Mouse (Mus musculus) liver, adult 2 months (tissue): ENCODE measurements around the gene Knop1. TPM values are rescaled to one million over a fixed set of nuclear protein-coding genes. Genes with fewer than 3 reads are reported as not detected.

ENCODE experiments used
- DNase-seq: peaks from one replicate; pipeline ENCODE4 v3.0.0-alpha.2; 2011; ENCODE audit warnings: low read depth, low spot score; ENCODE audit errors: extremely low read depth
- H3K27ac ChIP-seq: fragments of 200-500 bp; replicated peaks from 2 replicates; pipeline ENCODE4 v1.5.1; 2012; ENCODE audit warnings: low read depth, mild to moderate bottlenecking, control low read depth, inconsistent platforms, low read length; ENCODE audit not compliant: insufficient read depth
- H3K27me3 ChIP-seq: fragments of 200-500 bp; 2 replicates; pipeline ENCODE4 v1.6.1; 2012; ENCODE audit warnings: mild to moderate bottlenecking, moderate library complexity, low read length, inconsistent platforms; ENCODE audit not compliant: control insufficient read depth, insufficient read depth
- H3K36me3 ChIP-seq: fragments of 200-500 bp; 2 replicates; pipeline ENCODE4 v1.6.1; 2012; ENCODE audit warnings: low read length, inconsistent platforms; ENCODE audit not compliant: control insufficient read depth, insufficient read depth
- H3K4me1 ChIP-seq: fragments of 200-500 bp; 2 replicates; pipeline ENCODE4 v1.6.1; 2011; ENCODE audit warnings: low read length; ENCODE audit not compliant: control insufficient read depth, insufficient read depth
- H3K4me3 ChIP-seq: fragments of 200-500 bp; 2 replicates; pipeline ENCODE4 v1.5.1; 2011; ENCODE audit warnings: low read depth, mild to moderate bottlenecking, control low read depth, low read length, moderate library complexity; ENCODE audit not compliant: insufficient read depth
- H3K79me2 ChIP-seq: fragments of 200-500 bp; 2 replicates; pipeline ENCODE4 v1.6.1; 2012; ENCODE audit warnings: inconsistent platforms, mild to moderate bottlenecking, low read length, moderate library complexity; ENCODE audit not compliant: control insufficient read depth, insufficient read depth
- H3K9ac ChIP-seq: fragments of 200-500 bp; 2 replicates; pipeline ENCODE4 v1.6.1; 2012; ENCODE audit warnings: low read depth, mild to moderate bottlenecking, control low read depth, inconsistent platforms, low read length
- CTCF ChIP-seq: fragments of 200-500 bp; IDR thresholded peaks from 2 replicates; pipeline ENCODE4 v1.5.1; 2011; ENCODE audit warnings: low read depth, low read length, control low read depth
- POLR2A ChIP-seq: fragments of 200-500 bp; IDR thresholded peaks from 2 replicates; pipeline ENCODE4 v1.6.1; 2011; ENCODE audit warnings: low read length, control low read depth; ENCODE audit not compliant: insufficient read depth; ENCODE audit errors: extremely low read depth
- WGBS: fragments of 180-500 bp; shearing (Covaris S2); methylation state at CpG from one replicate; pipeline ENCODE4 v1.1.7; 2018; 5-methylcytosine and 5-hydroxymethylcytosine counted together
- polyA plus RNA-seq: library from polyadenylated mRNA; depleted of rRNA; stranded (reverse); fragments of >200 nt; gene quantifications from 2 replicates; pipeline ENCODE4 v1.2.3, GENCODE M21; 2012; rRNA removed
- total RNA-seq: library from RNA; depleted of rRNA; stranded (reverse); fragments of >200 nt; gene quantifications from 2 replicates; pipeline ENCODE4 v1.2.3, GENCODE M21; 2014; rRNA removed

Knop1 gene
- total and polyA plus RNA-seq, 2 experiments, result 6.0 to 9.4 TPM

DNA sequence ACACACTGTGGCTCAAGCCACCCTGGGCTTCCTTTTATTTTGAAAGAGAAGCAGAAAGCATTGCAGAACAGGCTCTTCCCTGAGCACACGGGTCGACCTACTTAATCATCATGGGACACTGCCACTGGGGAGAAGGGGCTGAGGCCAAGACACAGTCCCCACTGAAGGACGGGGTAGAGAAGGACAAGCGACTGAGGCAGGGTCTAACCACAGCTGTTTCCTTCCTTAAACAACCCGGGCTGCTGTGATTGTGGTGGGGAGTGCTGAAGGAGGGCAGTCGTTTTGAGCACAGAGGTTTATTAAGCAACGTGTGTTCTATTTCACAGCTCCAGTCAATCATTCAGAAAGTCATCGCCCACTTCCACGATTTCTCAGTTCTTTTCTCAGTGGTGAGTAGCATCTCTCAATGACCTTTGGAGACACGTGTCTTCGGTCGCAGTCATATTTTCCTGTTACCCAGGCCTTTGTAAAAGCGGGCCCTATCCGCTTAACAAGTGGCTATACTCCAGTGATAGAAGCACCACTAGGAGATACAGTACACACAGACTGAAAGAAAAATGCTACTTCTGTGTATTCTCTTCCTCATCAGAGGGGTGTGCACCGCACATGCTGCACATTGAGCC lies 55.8 kb downstream of the Knop1 start:
- no peak for DNase-seq
- Histone ChIP-seq H3K27ac (no peak overlapping the region), H3K79me2 (no peaks in the 10 kb centered on the region), H3K36me3 (peaks cover 18% of the 10 kb centered on the region; the same call in 1 of the 2 replicates), H3K27me3 (no peaks in the 10 kb centered on the region), H3K9ac (no peak overlapping the region), H3K4me3 (no peak overlapping the region), H3K4me1 (no peaks in the 10 kb centered on the region)
- 91% methylated on average over 15 of the region's 15 CpGs for WGBS
- no peak for TF ChIP-seq CTCF
- no peak for TF ChIP-seq POLR2A

DNA sequence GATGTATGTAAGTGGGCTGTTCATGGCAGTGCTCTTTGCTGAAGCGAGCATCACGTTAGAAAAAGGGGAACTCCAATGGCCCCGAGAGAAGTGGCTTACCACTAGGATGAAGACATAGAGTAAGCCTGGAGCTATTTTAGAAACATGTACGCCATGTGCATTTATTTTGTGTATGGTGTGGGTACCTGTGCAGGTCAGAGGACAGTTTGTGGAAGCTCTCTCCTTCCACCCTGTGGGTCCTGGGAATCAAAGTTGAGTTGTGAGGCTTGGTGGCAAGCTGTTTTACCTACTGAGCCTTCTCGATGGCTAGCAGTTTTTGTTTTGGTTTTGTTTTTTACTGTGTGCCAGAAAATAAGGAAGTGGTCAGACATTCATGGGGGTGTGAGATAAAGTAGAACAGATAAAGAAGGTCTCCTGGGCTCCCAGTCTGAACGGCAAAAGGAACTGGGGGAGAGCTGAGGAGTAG lies 57.9 kb downstream of the Knop1 start:
- Histone ChIP-seq H3K4me1 (no peaks in the 10 kb centered on the region), H3K4me3 (no peak overlapping the region; the same call in 1 of the 2 replicates), H3K27ac (no peak overlapping the region; the same call in 1 of the 2 replicates), H3K27me3 (no peaks in the 10 kb centered on the region), H3K36me3 (peaks cover 19% of the 10 kb centered on the region; the same call in 1 of the 2 replicates), H3K79me2 (no peaks in the 10 kb centered on the region), H3K9ac (no peak overlapping the region)
- peak; percentile 28 for DNase-seq
- 82% methylated on average over 6 of the region's 6 CpGs for WGBS
- TF ChIP-seq POLR2A, result no peak
- no peak for TF ChIP-seq CTCF

DNA sequence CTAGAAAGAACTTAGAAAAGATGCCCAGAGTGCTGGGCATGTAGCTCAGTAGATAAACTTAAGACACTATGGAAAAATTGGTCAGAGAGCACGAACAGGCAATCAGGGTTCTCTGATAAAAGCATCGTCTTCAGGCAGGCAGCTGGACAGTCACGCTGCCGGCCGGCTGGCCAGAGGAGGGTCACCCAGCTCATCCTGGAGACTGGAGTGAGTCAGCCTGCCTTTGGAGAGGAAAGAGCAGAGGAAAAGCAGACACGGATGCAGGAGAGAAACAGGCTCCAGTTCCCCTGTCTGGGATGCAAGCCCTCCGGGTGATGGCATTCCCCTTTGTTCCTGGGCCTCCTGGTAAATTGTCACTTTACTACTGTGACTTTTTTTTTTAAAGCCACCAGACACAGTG lies 58.5 kb downstream of the Knop1 start:
- peaks cover 19% of the 10 kb centered on the region; the same call in 1 of the 2 replicates for H3K36me3 ChIP-seq
- H3K79me2 ChIP-seq, result no peaks in the 10 kb centered on the region
- no peak overlapping the region for H3K27ac ChIP-seq
- DNase-seq, result no peak
- no peak overlapping the region for H3K4me3 ChIP-seq
- H3K4me1 ChIP-seq, result no peaks in the 10 kb centered on the region
- no peaks in the 10 kb centered on the region for H3K27me3 ChIP-seq
- TF ChIP-seq CTCF (no peak), POLR2A (no peak)
- no peak overlapping the region for H3K9ac ChIP-seq
- 75% methylated on average over 7 of the region's 7 CpGs for WGBS

DNA sequence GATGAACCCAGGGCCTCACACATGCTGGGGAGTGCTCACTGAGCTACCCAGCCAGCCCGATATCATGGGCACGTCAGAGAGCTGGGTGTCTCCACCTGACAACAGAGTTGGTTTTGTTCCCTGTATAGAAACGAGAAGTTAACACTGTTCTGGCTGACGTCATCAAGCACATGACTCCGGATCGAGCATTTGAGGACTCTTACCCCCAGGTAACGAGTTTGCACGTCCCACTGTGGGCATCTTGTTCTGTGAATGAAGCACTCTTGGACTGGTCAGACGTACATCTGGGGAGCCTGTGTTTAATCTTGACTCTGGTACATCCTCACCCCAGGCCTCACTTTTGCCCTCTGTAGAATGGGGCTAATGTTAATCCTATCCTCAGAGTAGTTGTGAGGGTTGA lies 59.2 kb downstream of the Knop1 start:
- 91% methylated on average over 9 of the region's 9 CpGs for WGBS
- H3K79me2 ChIP-seq, result no peaks in the 10 kb centered on the region
- H3K27ac ChIP-seq, result no peak overlapping the region
- no peak overlapping the region for H3K9ac ChIP-seq
- H3K27me3 ChIP-seq, result no peaks in the 10 kb centered on the region
- TF ChIP-seq POLR2A (no peak), CTCF (no peak)
- H3K4me3 ChIP-seq, result no peak overlapping the region
- peaks cover 21% of the 10 kb centered on the region for H3K36me3 ChIP-seq
- no peaks in the 10 kb centered on the region for H3K4me1 ChIP-seq
- no peak for DNase-seq

DNA sequence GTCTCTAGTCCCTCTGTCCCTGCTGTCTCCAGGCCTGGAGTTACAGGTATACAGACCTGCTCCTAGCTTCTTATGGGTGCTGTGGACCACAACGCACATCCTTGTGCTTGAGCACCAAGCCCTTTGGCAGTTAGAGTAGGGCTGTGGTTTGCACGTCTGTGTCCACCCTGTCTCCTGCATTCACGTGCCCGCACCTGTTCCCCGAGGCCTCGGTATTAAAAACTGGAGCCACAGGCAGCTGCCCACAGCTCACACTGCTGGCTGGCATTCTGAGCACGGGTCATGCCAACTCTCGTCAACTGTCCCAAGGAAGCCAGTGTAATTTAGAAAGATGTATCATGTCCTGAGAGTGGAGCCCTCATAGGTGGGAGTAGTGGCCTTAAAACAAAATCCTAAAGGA lies 60.3 kb downstream of the Knop1 start:
- TF ChIP-seq POLR2A, result no peak
- no peak for TF ChIP-seq CTCF
- Histone ChIP-seq H3K9ac (no peak overlapping the region), H3K27ac (no peak overlapping the region), H3K79me2 (no peaks in the 10 kb centered on the region), H3K36me3 (peaks cover 24% of the 10 kb centered on the region), H3K27me3 (no peaks in the 10 kb centered on the region), H3K4me1 (no peaks in the 10 kb centered on the region), H3K4me3 (no peak overlapping the region)
- WGBS, result 97% methylated on average over 8 of the region's 8 CpGs
- no peak for DNase-seq

DNA sequence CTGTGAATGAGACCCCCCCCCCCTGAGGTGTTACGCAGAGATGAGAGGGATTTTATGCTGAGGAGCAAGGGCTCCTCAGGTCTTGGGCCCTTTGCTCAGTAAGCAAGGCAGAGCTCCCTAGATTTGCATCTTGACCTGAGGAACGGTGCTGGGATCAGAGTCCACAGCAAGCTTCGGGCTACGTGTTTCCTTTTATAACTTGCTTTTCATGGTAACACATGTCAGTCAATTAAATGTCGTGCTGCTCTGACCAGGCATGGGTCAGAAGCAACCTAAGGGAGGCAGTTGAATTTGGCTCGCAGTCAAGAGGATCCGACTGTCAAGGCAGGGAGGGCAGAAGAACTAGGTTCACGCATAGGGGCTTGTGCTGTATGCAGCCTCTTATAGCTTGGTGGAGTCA lies 62.2 kb downstream of the Knop1 start:
- TF ChIP-seq POLR2A (no peak), CTCF (no peak)
- Histone ChIP-seq H3K4me3 (no peak overlapping the region), H3K9ac (no peak overlapping the region), H3K27me3 (no peaks in the 10 kb centered on the region), H3K4me1 (no peaks in the 10 kb centered on the region), H3K36me3 (peaks cover 23% of the 10 kb centered on the region), H3K79me2 (no peaks in the 10 kb centered on the region), H3K27ac (no peak overlapping the region)
- DNase-seq, result no peak
- WGBS, result 90% methylated on average over 8 of the region's 8 CpGs

Other genes with a start within 250 kb of the Knop1 start
- 64.2 and 67.2 TPM in 2 replicates for gene Gde1, start 150.5 kb downstream of the Knop1 start, total RNA-seq
- 59.9 and 64.5 TPM in 2 replicates for gene Gde1, start 150.5 kb downstream of the Knop1 start, polyA plus RNA-seq
- gene Ccp110, start 143.7 kb downstream of the Knop1 start, total RNA-seq, result 3.0 and 3.8 TPM in 2 replicates
- 0.85 and 1.3 TPM in 2 replicates for gene Ccp110, start 143.7 kb downstream of the Knop1 start, polyA plus RNA-seq
- 22.3 and 28.3 TPM in 2 replicates for gene Vps35l, start 116.0 kb downstream of the Knop1 start, total RNA-seq
- gene Vps35l, start 116.0 kb downstream of the Knop1 start, polyA plus RNA-seq, result 15.0 and 16.3 TPM in 2 replicates
- gene Iqck, start 502 bp downstream of the Knop1 start, total RNA-seq, result 0.09 and 0.27 TPM in 2 replicates
- gene Iqck, start 502 bp downstream of the Knop1 start, polyA plus RNA-seq, result 0.07 and 0.24 TPM in 2 replicates
- 0.27 and 0.37 TPM in 2 replicates for gene Gprc5b, start 139.0 kb upstream of the Knop1 start, total RNA-seq
- 0.17 and 0.22 TPM in 2 replicates for gene Gprc5b, start 139.0 kb upstream of the Knop1 start, polyA plus RNA-seq